Mouse (Mus musculus): ENCODE results near the gene Tpt1.

DNA sequence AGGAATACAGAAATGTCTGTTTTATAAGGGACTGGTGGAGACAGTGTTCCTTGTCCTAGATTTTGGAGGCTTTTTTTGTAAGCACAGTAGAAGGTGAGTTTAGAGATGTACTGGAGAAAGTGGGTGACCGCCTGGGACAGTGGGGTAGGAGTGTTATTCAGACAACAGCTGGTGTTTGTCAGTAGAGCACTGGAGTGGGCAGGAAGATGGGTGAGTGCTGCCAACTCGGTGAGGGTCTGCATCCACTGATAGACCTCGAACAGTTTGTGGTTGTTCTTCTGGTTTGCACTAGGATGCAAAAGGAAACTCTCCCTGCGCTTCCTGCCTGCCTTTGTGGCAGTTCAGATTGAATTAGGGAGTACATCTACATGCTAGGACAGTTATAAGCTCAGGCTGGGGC, 2.8 kb downstream of the Tpt1 start:
- no peak for TF ChIP-seq CTCF (IDR thresholded peaks at IDR 0.05; ENCODE audit: low read depth)
- TF ChIP-seq EP300 (IDR thresholded peaks at IDR 0.05; ENCODE audit: low read depth) = no peak
